Mouse (Mus musculus): ENCODE measurements at regions not wholly inside any gene's neighbourhood (a gene's known extent, or its start where the extent isn't known, plus 50 kb on each side); places are given as distances from the start of the nearest gene placed in this dataset.

DNA sequence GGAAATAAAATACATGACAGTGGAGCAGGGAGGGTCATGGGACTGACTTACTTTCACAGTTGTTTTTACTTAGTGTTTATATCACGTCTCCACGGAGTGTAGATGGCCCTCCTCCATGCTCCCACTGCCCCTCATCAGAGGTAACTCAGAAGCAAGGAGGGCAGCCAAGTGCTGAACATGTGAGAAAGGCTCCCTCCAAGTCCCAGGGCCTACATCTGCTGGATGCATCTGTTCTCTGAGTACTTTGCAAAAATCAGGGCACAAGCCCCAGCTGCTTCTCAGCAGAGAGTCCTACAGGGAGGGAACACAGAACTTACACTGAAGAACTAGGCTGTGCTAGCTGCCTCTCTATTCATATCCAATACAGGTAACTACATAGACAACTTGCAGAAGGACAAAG, 83.5 kb upstream of the Fam49a start:
- H3K4me1 ChIP-seq (replicated peaks; ENCODE audit: control insufficient read depth, insufficient read depth, low read length), result no peaks in the 10 kb centered on the region
- H3K4me2 ChIP-seq (replicated peaks; ENCODE audit: low read depth, low read length), result no peak overlapping the region
- DNase-seq (ENCODE audit: low spot score) (no peak), ATAC-seq (ENCODE audit: low FRiP score) (no peak)
- 61% methylated on average over 2 of the region's 2 CpGs for WGBS
- no peaks in the 10 kb centered on the region for H3K9me3 ChIP-seq (ENCODE audit: control insufficient read depth, low read length)
- H3K36me3 ChIP-seq (ENCODE audit: control insufficient read depth, insufficient read depth, low read length), result no peaks in the 10 kb centered on the region
- no peak overlapping the region for H3K9ac ChIP-seq (ENCODE audit: low read depth, low read length)
- H3K27me3 ChIP-seq (ENCODE audit: control insufficient read depth, insufficient read depth, low read length), result no peaks in the 10 kb centered on the region
- no peak overlapping the region for H3K4me3 ChIP-seq (ENCODE audit: low read depth, low read length)
- no peak overlapping the region for H3K27ac ChIP-seq (ENCODE audit: low read depth, low read length)

- H3K4me2 ChIP-seq (replicated peaks; ENCODE audit: low read depth, low read length), result no peak overlapping the region
- no peak overlapping the region for H3K9ac ChIP-seq (ENCODE audit: low read depth, low read length)
- peak; percentile 6 for DNase-seq (ENCODE audit: low spot score)
- WGBS, result 65% methylated on average over 10 of the region's 10 CpGs
- no peaks in the 10 kb centered on the region for H3K4me1 ChIP-seq (replicated peaks; ENCODE audit: control insufficient read depth, insufficient read depth, low read length)
- no peak for ATAC-seq (ENCODE audit: low FRiP score)
- H3K27ac ChIP-seq (ENCODE audit: low read depth, low read length), result no peak overlapping the region
- no peaks in the 10 kb centered on the region for H3K9me3 ChIP-seq (ENCODE audit: control insufficient read depth, low read length)
- H3K36me3 ChIP-seq (ENCODE audit: control insufficient read depth, insufficient read depth, low read length), result no peaks in the 10 kb centered on the region
- no peak overlapping the region for H3K4me3 ChIP-seq (ENCODE audit: low read depth, low read length)
- H3K27me3 ChIP-seq (ENCODE audit: control insufficient read depth, insufficient read depth, low read length), result no peaks in the 10 kb centered on the region
Measured at GRCm38 (mm10) chr12:12179292-12179865, 82.6 kb upstream of the Fam49a start.

DNA sequence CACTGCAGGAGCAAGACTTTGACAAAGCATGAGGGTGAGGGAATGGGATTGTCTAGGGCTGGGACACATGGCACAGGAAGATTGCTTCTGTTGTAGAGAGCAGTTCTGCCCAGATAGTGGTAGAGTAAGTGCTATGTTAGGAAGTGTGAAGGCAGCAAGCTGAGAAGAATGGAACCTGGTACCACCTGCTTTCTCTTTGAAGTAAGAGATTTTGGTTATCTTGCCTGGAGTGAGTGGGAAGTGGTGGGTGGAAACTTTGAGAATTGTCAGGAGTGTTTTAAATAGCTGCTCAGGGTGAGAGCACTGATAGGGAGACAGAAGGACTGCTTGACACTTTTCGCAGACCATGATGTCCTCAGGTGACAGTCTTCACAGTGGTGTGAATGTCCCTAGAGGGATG, 81.0 kb upstream of the Fam49a start:
- Histone ChIP-seq H3K27me3 (ENCODE audit: control insufficient read depth, insufficient read depth, low read length) (no peaks in the 10 kb centered on the region), H3K4me2 (replicated peaks; ENCODE audit: low read depth, low read length) (no peak overlapping the region), H3K4me1 (replicated peaks; ENCODE audit: control insufficient read depth, insufficient read depth, low read length) (no peaks in the 10 kb centered on the region), H3K4me3 (ENCODE audit: low read depth, low read length) (no peak overlapping the region), H3K27ac (ENCODE audit: low read depth, low read length) (no peak overlapping the region), H3K9ac (ENCODE audit: low read depth, low read length) (no peak overlapping the region), H3K36me3 (ENCODE audit: control insufficient read depth, insufficient read depth, low read length) (no peaks in the 10 kb centered on the region), H3K9me3 (ENCODE audit: control insufficient read depth, low read length) (no peaks in the 10 kb centered on the region)
- ATAC-seq (ENCODE audit: low FRiP score) (no peak), DNase-seq (ENCODE audit: low spot score) (no peak)
- 97% methylated on average over 1 of the region's 1 CpGs for WGBS

GRCm38 (mm10) chr12:12181686-12182085, 80.3 kb upstream of the Fam49a start:
- WGBS, result 90% methylated on average over 4 of the region's 4 CpGs
- no peak for DNase-seq (ENCODE audit: low spot score)
- Histone ChIP-seq H3K27me3 (ENCODE audit: control insufficient read depth, insufficient read depth, low read length) (no peaks in the 10 kb centered on the region), H3K9me3 (ENCODE audit: control insufficient read depth, low read length) (no peaks in the 10 kb centered on the region), H3K27ac (ENCODE audit: low read depth, low read length) (no peak overlapping the region), H3K4me2 (replicated peaks; ENCODE audit: low read depth, low read length) (no peak overlapping the region), H3K36me3 (ENCODE audit: control insufficient read depth, insufficient read depth, low read length) (no peaks in the 10 kb centered on the region), H3K4me3 (ENCODE audit: low read depth, low read length) (no peak overlapping the region), H3K4me1 (replicated peaks; ENCODE audit: control insufficient read depth, insufficient read depth, low read length) (no peaks in the 10 kb centered on the region), H3K9ac (ENCODE audit: low read depth, low read length) (no peak overlapping the region)
- no peak for ATAC-seq (ENCODE audit: low FRiP score)

GRCm38 (mm10) chr12:12186353-12186752, 75.6 kb upstream of the Fam49a start:
- ATAC-seq (ENCODE audit: low FRiP score) (no peak), DNase-seq (ENCODE audit: low spot score) (no peak)
- no peaks in the 10 kb centered on the region for H3K4me1 ChIP-seq (replicated peaks; ENCODE audit: control insufficient read depth, insufficient read depth, low read length)
- no peak overlapping the region for H3K9ac ChIP-seq (ENCODE audit: low read depth, low read length)
- no peaks in the 10 kb centered on the region for H3K9me3 ChIP-seq (ENCODE audit: control insufficient read depth, low read length)
- H3K27ac ChIP-seq (ENCODE audit: low read depth, low read length), result no peak overlapping the region
- H3K4me2 ChIP-seq (replicated peaks; ENCODE audit: low read depth, low read length), result no peak overlapping the region
- WGBS, result 91% methylated on average over 2 of the region's 2 CpGs
- no peak overlapping the region for H3K4me3 ChIP-seq (ENCODE audit: low read depth, low read length)
- no peaks in the 10 kb centered on the region for H3K27me3 ChIP-seq (ENCODE audit: control insufficient read depth, insufficient read depth, low read length)
- H3K36me3 ChIP-seq (ENCODE audit: control insufficient read depth, insufficient read depth, low read length), result no peaks in the 10 kb centered on the region

DNA sequence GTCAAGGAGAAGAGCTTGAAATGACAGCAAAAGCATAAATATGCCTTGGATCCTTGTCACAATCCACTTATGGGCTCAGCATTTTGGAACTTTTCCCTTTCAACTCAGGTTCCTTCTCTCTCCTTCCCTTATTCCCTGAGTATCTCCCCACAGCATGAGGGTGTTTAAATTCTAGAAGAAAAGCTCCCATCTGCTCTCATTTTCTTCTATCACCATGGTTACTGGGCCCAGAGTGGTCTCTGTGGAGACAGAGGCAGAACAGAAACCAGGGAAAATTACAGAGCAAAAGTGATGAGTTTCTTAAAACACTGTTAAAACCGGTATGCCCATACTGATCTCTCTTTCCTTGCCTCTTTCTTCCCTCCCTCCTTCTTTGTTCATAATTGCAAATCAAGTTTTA, 66.9 kb upstream of the Fam49a start:
- no peaks in the 10 kb centered on the region for H3K36me3 ChIP-seq (ENCODE audit: control insufficient read depth, insufficient read depth, low read length)
- DNase-seq (ENCODE audit: low spot score) (no peak), ATAC-seq (ENCODE audit: low FRiP score) (no peak)
- 77% methylated on average over 1 of the region's 1 CpGs for WGBS
- no peaks in the 10 kb centered on the region for H3K9me3 ChIP-seq (ENCODE audit: control insufficient read depth, low read length)
- H3K9ac ChIP-seq (ENCODE audit: low read depth, low read length), result no peak overlapping the region
- H3K27me3 ChIP-seq (ENCODE audit: control insufficient read depth, insufficient read depth, low read length), result no peaks in the 10 kb centered on the region
- no peaks in the 10 kb centered on the region for H3K4me1 ChIP-seq (replicated peaks; ENCODE audit: control insufficient read depth, insufficient read depth, low read length)
- no peak overlapping the region for H3K27ac ChIP-seq (ENCODE audit: low read depth, low read length)
- no peak overlapping the region for H3K4me2 ChIP-seq (replicated peaks; ENCODE audit: low read depth, low read length)
- no peak overlapping the region for H3K4me3 ChIP-seq (ENCODE audit: low read depth, low read length)

- no peak for ATAC-seq (ENCODE audit: low FRiP score)
Measured at GRCm38 (mm10) chr12:12196627-12197026, 65.3 kb upstream of the Fam49a start.

DNA sequence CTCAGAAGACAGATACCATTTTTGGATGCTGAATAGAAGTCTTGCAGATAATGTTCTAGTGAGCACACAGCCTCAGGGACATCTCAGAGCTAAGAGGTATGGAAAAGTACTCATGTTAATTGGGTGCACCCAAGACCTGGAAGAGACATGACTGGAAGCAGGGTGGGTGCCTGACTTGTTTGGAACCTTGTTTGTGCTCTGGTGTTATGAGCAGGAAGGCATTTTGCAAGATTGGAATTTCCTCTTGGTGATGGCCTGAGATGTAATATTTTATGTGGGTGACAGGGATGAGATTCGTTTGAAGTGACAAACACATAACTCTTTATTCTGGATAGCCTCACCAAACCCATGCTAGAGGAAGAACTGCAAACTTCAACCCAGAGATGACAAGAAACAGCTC, 53.7 kb upstream of the Fam49a start:
- Histone ChIP-seq H3K27ac (ENCODE audit: low read depth, low read length) (no peak overlapping the region), H3K9ac (ENCODE audit: low read depth, low read length) (no peak overlapping the region), H3K4me3 (ENCODE audit: low read depth, low read length) (no peak overlapping the region), H3K4me1 (replicated peaks; ENCODE audit: control insufficient read depth, insufficient read depth, low read length) (no peaks in the 10 kb centered on the region), H3K36me3 (ENCODE audit: control insufficient read depth, insufficient read depth, low read length) (no peaks in the 10 kb centered on the region), H3K9me3 (ENCODE audit: control insufficient read depth, low read length) (no peaks in the 10 kb centered on the region), H3K27me3 (ENCODE audit: control insufficient read depth, insufficient read depth, low read length) (no peaks in the 10 kb centered on the region), H3K4me2 (replicated peaks; ENCODE audit: low read depth, low read length) (no peak overlapping the region)
- WGBS, result 56% methylated on average over 1 of the region's 1 CpGs
- DNase-seq (ENCODE audit: low spot score), result no peak
- no peak for ATAC-seq (ENCODE audit: low FRiP score)

More at GRCm38 (mm10) chr12:12196627-12197026, 65.3 kb upstream of the Fam49a start:
- H3K27me3 ChIP-seq (ENCODE audit: control insufficient read depth, insufficient read depth, low read length), result no peaks in the 10 kb centered on the region
- no peak overlapping the region for H3K4me3 ChIP-seq (ENCODE audit: low read depth, low read length)
- H3K9me3 ChIP-seq (ENCODE audit: control insufficient read depth, low read length), result no peaks in the 10 kb centered on the region
- 86% methylated on average over 3 of the region's 3 CpGs for WGBS
- DNase-seq (ENCODE audit: low spot score), result no peak
- no peaks in the 10 kb centered on the region for H3K36me3 ChIP-seq (ENCODE audit: control insufficient read depth, insufficient read depth, low read length)
- no peak overlapping the region for H3K27ac ChIP-seq (ENCODE audit: low read depth, low read length)
- no peak overlapping the region for H3K4me2 ChIP-seq (replicated peaks; ENCODE audit: low read depth, low read length)
- H3K9ac ChIP-seq (ENCODE audit: low read depth, low read length), result no peak overlapping the region
- H3K4me1 ChIP-seq (replicated peaks; ENCODE audit: control insufficient read depth, insufficient read depth, low read length), result no peaks in the 10 kb centered on the region

Data from hindbrain, embryonic 11.5 days (tissue).